Mouse (Mus musculus): ENCODE results near the gene Rhod. TPM values are rescaled to one million over a fixed set of nuclear protein-coding genes. Genes with fewer than 3 reads are reported as not detected.

Gene Rhod
- polyA plus RNA-seq, 2 experiments = 33.8 to 44.2 TPM

DNA sequence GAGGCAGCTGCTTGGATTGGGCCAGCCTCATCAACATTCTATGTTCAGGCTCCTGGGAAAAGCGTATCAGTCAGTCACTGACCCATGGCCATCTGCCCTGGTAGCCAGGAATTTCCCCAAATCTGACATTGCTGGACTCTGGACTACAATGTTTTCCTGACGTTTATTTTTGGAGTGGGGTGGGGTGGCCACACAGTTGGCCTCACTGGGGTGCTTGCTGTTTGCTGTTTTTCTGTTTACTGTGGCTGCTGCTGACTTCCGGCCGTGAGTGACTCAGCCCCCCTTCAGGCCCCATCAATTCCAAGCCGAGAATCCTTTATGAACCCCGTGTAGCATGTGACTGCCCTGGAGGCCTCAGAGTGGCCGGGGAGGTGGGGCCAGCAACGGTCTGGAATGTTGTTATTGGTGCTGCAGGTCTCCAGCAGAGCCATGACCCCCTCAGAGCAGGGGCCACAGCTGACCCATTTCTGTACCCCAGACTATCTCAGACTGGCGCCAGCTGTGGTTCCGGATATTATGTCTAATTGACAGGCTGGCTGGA is 2.5 kb upstream of the Rhod start:
- Histone ChIP-seq H3K4me3 (replicated peaks; ENCODE audit: low read length) (no peak overlapping the region), H3K9ac (ENCODE audit: low read depth, low read length, severe bottlenecking) (no peak overlapping the region), H3K27me3 (ENCODE audit: control insufficient read depth, insufficient read depth, low read length) (no peaks in the 10 kb centered on the region), H3K27ac (replicated peaks; ENCODE audit: low read depth, low read length) (no peak overlapping the region), H3K4me2 (replicated peaks; ENCODE audit: low read depth, low read length, severe bottlenecking) (no peak overlapping the region), H3K9me3 (ENCODE audit: control insufficient read depth, low read length) (no peaks in the 10 kb centered on the region), H3K4me1 (ENCODE audit: control insufficient read depth, insufficient read depth, low read length) (peaks cover 25% of the 10 kb centered on the region), H3K36me3 (ENCODE audit: control insufficient read depth, insufficient read depth, low read length) (no peaks in the 10 kb centered on the region)
- DNase-seq (ENCODE audit: low spot score) = no peak
- no peak for TF ChIP-seq POLR2A (IDR thresholded peaks at IDR 0.05; ENCODE audit: borderline replicate concordance, extremely low read depth, insufficient read depth, insufficient read length)
- ATAC-seq (ENCODE audit: low FRiP score, low read depth) = peak; percentile 63; the same call in 1 of the 2 replicates
- WGBS = 27% methylated on average over 10 of the region's 10 CpGs

DNA sequence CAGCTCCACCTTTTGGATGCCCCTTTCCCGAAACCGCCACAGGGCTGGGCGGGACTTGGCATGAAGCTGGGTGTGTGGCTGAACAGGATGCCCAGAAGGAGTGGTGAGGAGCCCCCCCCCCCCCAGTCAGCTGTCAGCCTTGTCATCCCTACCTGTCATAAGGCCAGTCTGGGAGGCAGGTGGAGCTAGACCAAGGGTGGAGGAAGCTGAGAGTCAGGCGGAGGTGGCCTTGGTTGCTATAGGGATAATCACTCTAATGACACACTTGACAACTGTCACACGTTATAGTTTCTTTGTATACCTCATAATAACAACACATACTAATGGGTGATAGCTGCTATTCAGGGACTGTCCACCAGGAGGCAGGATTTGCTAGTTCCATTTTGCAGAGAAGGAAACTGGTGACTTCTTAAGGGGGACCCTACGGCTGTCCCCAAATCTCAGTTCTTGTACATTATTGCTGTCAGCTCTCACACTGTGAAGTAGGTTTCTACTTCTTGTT is 1.9 kb upstream of the Rhod start:
- TF ChIP-seq POLR2A (IDR thresholded peaks at IDR 0.05; ENCODE audit: borderline replicate concordance, extremely low read depth, insufficient read depth, insufficient read length) = no peak
- no peaks in the 10 kb centered on the region for H3K36me3 ChIP-seq (ENCODE audit: control insufficient read depth, insufficient read depth, low read length)
- H3K27ac ChIP-seq (replicated peaks; ENCODE audit: low read depth, low read length) = no peak overlapping the region
- no peak overlapping the region for H3K4me2 ChIP-seq (replicated peaks; ENCODE audit: low read depth, low read length, severe bottlenecking)
- H3K4me1 ChIP-seq (ENCODE audit: control insufficient read depth, insufficient read depth, low read length) = peaks cover 25% of the 10 kb centered on the region
- WGBS = 31% methylated on average over 6 of the region's 6 CpGs
- no peak overlapping the region for H3K9ac ChIP-seq (ENCODE audit: low read depth, low read length, severe bottlenecking)
- H3K9me3 ChIP-seq (ENCODE audit: control insufficient read depth, low read length) = no peaks in the 10 kb centered on the region
- DNase-seq (ENCODE audit: low spot score) (no peak), ATAC-seq (ENCODE audit: low FRiP score, low read depth) (no peak)
- H3K4me3 ChIP-seq (replicated peaks; ENCODE audit: low read length) = no peak overlapping the region
- no peaks in the 10 kb centered on the region for H3K27me3 ChIP-seq (ENCODE audit: control insufficient read depth, insufficient read depth, low read length)

DNA sequence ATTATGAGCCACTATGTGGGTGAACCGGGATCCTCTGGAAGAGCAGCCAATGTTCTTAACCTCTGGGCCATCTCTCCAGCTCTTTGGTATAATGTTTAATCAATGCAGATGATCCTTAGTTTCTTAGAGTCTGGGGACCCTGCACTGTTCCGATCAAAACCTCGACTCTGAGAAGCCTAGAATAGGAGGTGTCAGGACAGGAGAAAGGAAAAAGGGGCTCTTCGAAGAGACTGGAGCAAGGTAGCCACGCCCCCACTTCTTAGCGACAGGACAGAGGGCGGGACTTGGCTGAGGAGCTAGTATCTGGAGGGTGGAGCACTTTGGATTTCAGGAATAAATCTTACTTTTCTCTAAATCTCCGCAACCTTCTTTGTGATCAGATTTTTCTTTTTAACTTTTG is 990 bp upstream of the Rhod start:
- Histone ChIP-seq H3K4me2 (replicated peaks; ENCODE audit: low read depth, low read length, severe bottlenecking) (peak overlapping the region; percentile 80), H3K27me3 (ENCODE audit: control insufficient read depth, insufficient read depth, low read length) (no peaks in the 10 kb centered on the region), H3K36me3 (ENCODE audit: control insufficient read depth, insufficient read depth, low read length) (no peaks in the 10 kb centered on the region), H3K27ac (replicated peaks; ENCODE audit: low read depth, low read length) (no peak overlapping the region), H3K9me3 (ENCODE audit: control insufficient read depth, low read length) (no peaks in the 10 kb centered on the region), H3K4me3 (replicated peaks; ENCODE audit: low read length) (peak overlapping the region; percentile 82), H3K9ac (ENCODE audit: low read depth, low read length, severe bottlenecking) (no peak overlapping the region), H3K4me1 (ENCODE audit: control insufficient read depth, insufficient read depth, low read length) (peaks cover 25% of the 10 kb centered on the region)
- WGBS = 12% methylated on average over 8 of the region's 8 CpGs
- no peak for ATAC-seq (ENCODE audit: low FRiP score, low read depth)
- TF ChIP-seq POLR2A (IDR thresholded peaks at IDR 0.05; ENCODE audit: borderline replicate concordance, extremely low read depth, insufficient read depth, insufficient read length) = no peak
- peak; percentile 79 for DNase-seq (ENCODE audit: low spot score)

DNA sequence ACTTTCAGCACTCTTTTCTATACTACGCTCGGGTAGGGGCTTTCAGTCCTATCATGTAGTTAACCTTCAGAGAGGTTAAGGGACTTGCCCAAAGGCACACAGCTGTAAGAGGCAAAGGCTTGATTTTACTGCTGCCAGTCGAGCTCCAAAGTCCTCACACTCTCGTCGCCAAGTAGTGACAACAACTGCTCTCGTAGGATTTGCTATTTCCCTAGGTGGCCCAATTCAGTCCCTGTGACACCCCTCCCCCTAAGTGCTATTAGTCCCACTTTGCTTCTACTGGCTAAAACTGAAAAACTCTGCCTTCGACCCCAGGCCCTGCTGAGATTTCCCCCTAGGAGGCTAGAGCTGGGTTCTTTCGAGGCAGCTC is 456 bp downstream of the Rhod start:
- ATAC-seq (ENCODE audit: low FRiP score, low read depth) = no peak
- peak overlapping the region; percentile 80 for H3K4me2 ChIP-seq (replicated peaks; ENCODE audit: low read depth, low read length, severe bottlenecking)
- H3K9me3 ChIP-seq (ENCODE audit: control insufficient read depth, low read length) = no peaks in the 10 kb centered on the region
- peak overlapping the region; percentile 82 for H3K4me3 ChIP-seq (replicated peaks; ENCODE audit: low read length)
- no peaks in the 10 kb centered on the region for H3K27me3 ChIP-seq (ENCODE audit: control insufficient read depth, insufficient read depth, low read length)
- WGBS = 4% methylated on average over 8 of the region's 8 CpGs
- DNase-seq (ENCODE audit: low spot score) = no peak
- H3K4me1 ChIP-seq (ENCODE audit: control insufficient read depth, insufficient read depth, low read length) = peaks cover 25% of the 10 kb centered on the region
- peak overlapping the region; percentile 82 for H3K9ac ChIP-seq (ENCODE audit: low read depth, low read length, severe bottlenecking)
- H3K27ac ChIP-seq (replicated peaks; ENCODE audit: low read depth, low read length) = peak overlapping the region; percentile 43; the same call in 1 of the 2 replicates
- H3K36me3 ChIP-seq (ENCODE audit: control insufficient read depth, insufficient read depth, low read length) = no peaks in the 10 kb centered on the region
- TF ChIP-seq POLR2A (IDR thresholded peaks at IDR 0.05; ENCODE audit: borderline replicate concordance, extremely low read depth, insufficient read depth, insufficient read length) = no peak

DNA sequence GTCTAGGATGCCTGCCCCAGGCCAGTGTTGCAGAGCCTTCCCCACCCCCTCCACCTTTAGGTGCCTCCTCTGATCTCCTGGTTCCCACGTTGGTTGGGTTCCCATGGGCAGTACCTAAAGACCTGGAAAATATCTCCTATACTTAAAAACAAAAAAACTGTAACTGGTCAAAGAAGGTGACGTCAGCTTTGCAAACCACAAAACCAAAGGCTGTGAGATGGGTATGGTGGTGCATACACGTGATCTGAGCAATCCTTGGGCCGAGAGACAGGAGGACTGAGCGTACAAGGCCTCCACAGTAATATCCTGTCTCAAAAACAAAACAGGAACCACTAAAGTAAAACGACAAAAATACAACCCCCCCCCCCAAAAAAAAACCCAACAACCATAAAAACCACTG is 1.3 kb downstream of the Rhod start:
- Histone ChIP-seq H3K4me2 (replicated peaks; ENCODE audit: low read depth, low read length, severe bottlenecking) (peak overlapping the region; percentile 80), H3K27me3 (ENCODE audit: control insufficient read depth, insufficient read depth, low read length) (no peaks in the 10 kb centered on the region), H3K27ac (replicated peaks; ENCODE audit: low read depth, low read length) (no peak overlapping the region), H3K9ac (ENCODE audit: low read depth, low read length, severe bottlenecking) (no peak overlapping the region), H3K4me3 (replicated peaks; ENCODE audit: low read length) (no peak overlapping the region), H3K4me1 (ENCODE audit: control insufficient read depth, insufficient read depth, low read length) (peaks cover 25% of the 10 kb centered on the region), H3K36me3 (ENCODE audit: control insufficient read depth, insufficient read depth, low read length) (no peaks in the 10 kb centered on the region), H3K9me3 (ENCODE audit: control insufficient read depth, low read length) (no peaks in the 10 kb centered on the region)
- TF ChIP-seq POLR2A (IDR thresholded peaks at IDR 0.05; ENCODE audit: borderline replicate concordance, extremely low read depth, insufficient read depth, insufficient read length) = no peak
- DNase-seq (ENCODE audit: low spot score) = no peak
- WGBS = 74% methylated on average over 6 of the region's 6 CpGs
- no peak for ATAC-seq (ENCODE audit: low FRiP score, low read depth)
